Comparison of ENCODE assay signal across 8 mouse cellular contexts in genomic region chr8:115708936-115709780, GRCm38 (mm10). TPM values are rescaled to one million over a fixed set of nuclear protein-coding genes. Genes with fewer than 3 reads are reported as not detected.
A peak's percentile ranks its signal among the peaks of the same experiment; 100 is the strongest.
DNase-seq lines count a peak whose midpoint lies in the region; ATAC-seq and TF ChIP-seq lines count a peak whose summit lies in the region.

No protein-coding gene starts in this region.

- H3K4me2 ChIP-seq in intestine, postnatal 0 days (replicated peaks; ENCODE audit: low read depth), result peak overlapping the region; percentile 82

- H3K27ac ChIP-seq in cortical plate, adult 2 months (ENCODE audit: insufficient read depth, low read length), result no peak overlapping the region
- H3K27ac ChIP-seq in intestine, postnatal 0 days (ENCODE audit: low read depth, low read length), result peak overlapping the region; percentile 98
- H3K27ac ChIP-seq in midbrain, embryonic 10.5 days (replicated peaks), result no peak overlapping the region

- intact Hi-C loops in left cerebral cortex, postnatal 14 days (cut with DNase I), result loop anchor here (2.0 to 10.0 kb wide), 7 partner anchors 307 to 1257 kb away; no protein-coding TSS in a partner anchor

- TF ChIP-seq POLR2A in cortical plate, adult 2 months (IDR thresholded peaks at IDR 0.05; ENCODE audit: extremely low read depth, insufficient read depth, low read length), result no peak

- H3K9me3 ChIP-seq in intestine, postnatal 0 days (ENCODE audit: control insufficient read depth), result no peaks in the 10 kb centered on the region
- H3K9me3 ChIP-seq in midbrain, embryonic 10.5 days (replicated peaks), result no peaks in the 10 kb centered on the region

- peak; percentile 40; the same call in 1 of the 2 replicates for TF ChIP-seq CTCF in cortical plate, adult 2 months (IDR thresholded peaks at IDR 0.05; ENCODE audit: extremely low read depth, insufficient read depth, low read length)
- peak; percentile 79 for TF ChIP-seq CTCF in intestine, postnatal 0 days (IDR thresholded peaks at IDR 0.05; ENCODE audit: low read depth)

- ATAC-seq in intestine, postnatal 0 days, result no peak
- no peak for ATAC-seq in inflammation-experienced regulatory T-cells, adult 6 months

- no peak overlapping the region for H3K4me3 ChIP-seq in cortical plate, adult 2 months (ENCODE audit: insufficient read depth, low read length)
- peak overlapping the region; percentile 80 for H3K4me3 ChIP-seq in intestine, postnatal 0 days (ENCODE audit: low read depth, low read length)
- peak overlapping the region; percentile 76 for H3K4me3 ChIP-seq in midbrain, embryonic 10.5 days

- no peaks in the 10 kb centered on the region for H3K36me3 ChIP-seq in intestine, postnatal 0 days (ENCODE audit: control insufficient read depth, insufficient read depth)
- H3K36me3 ChIP-seq in midbrain, embryonic 10.5 days, result no peaks in the 10 kb centered on the region

- H3K27me3 ChIP-seq in intestine, postnatal 0 days (replicated peaks; ENCODE audit: control insufficient read depth, insufficient read depth, low read length), result no peaks in the 10 kb centered on the region
- peaks cover 68% of the 10 kb centered on the region for H3K27me3 ChIP-seq in midbrain, embryonic 10.5 days (ENCODE audit: low read depth, poor library complexity, severe bottlenecking)

- H3K4me1 ChIP-seq in cortical plate, adult 2 months (ENCODE audit: control insufficient read depth, insufficient read depth, low read length), result no peaks in the 10 kb centered on the region
- no peaks in the 10 kb centered on the region for H3K4me1 ChIP-seq in intestine, postnatal 0 days (replicated peaks; ENCODE audit: control insufficient read depth, insufficient read depth, low read length)
- H3K4me1 ChIP-seq in midbrain, embryonic 10.5 days, result peaks cover 70% of the 10 kb centered on the region

- H3K9ac ChIP-seq in intestine, postnatal 0 days (ENCODE audit: low read depth, low read length), result peak overlapping the region; percentile 58; the same call in 1 of the 2 replicates

- WGBS in intestine, postnatal 0 days, result 2% methylated on average over 19 of the region's 19 CpGs
- WGBS in midbrain, embryonic 10.5 days, result 1% methylated on average over 19 of the region's 19 CpGs

- DNase-seq in adrenal gland, adult (ENCODE audit: inconsistent age in 2 of 2, low spot score in 1 of 2), result peak; percentile 74 to 94
- DNase-seq in gastrocnemius, postnatal 10 days, result peak; percentile 86
- DNase-seq in left cerebral cortex, postnatal 14 days (ENCODE audit: low spot score in 2 of 2), result peak; percentile 82 to 86
- peak; percentile 80 for DNase-seq in midbrain, embryonic 10.5 days (ENCODE audit: low spot score)
- peak; percentile 65 for DNase-seq in skeletal muscle tissue, adult 2 months (ENCODE audit: low read depth, low spot score)

RNA-seq across cellular contexts. Expression of gene Maf, which starts 1.6 kb away (rescaled TPM):
- 10.7 and 11.1 TPM in 2 replicates for polyA plus RNA-seq in cortical plate, adult 2 months (2012; rRNA removed)
- 100 to 1,000 TPM; 105 to 109 TPM for total RNA-seq in gastrocnemius, postnatal 10 days (2021)
- 23.9 and 31.6 TPM in 2 replicates for polyA plus RNA-seq in intestine, postnatal 0 days (2015; fragmentation: Nextera tagmentation; extraction: Ambion mirVana)
- 10 to 100 TPM; 24.7 to 25.5 TPM for total RNA-seq in left cerebral cortex, postnatal 14 days (2021)
- 2.2 and 2.6 TPM in 2 replicates for polyA plus RNA-seq in midbrain, embryonic 10.5 days (2016; fragmentation: Nextera tagmentation; extraction: Ambion mirVana)
- polyA plus RNA-seq in inflammation-experienced regulatory T-cells, adult 6 months (2017; shearing (Covaris generic)), result 100 to 1,000 TPM; 109 to 129 (median 126) TPM
